Mouse (Mus musculus): ENCODE results near the gene Cldn7.

DNA sequence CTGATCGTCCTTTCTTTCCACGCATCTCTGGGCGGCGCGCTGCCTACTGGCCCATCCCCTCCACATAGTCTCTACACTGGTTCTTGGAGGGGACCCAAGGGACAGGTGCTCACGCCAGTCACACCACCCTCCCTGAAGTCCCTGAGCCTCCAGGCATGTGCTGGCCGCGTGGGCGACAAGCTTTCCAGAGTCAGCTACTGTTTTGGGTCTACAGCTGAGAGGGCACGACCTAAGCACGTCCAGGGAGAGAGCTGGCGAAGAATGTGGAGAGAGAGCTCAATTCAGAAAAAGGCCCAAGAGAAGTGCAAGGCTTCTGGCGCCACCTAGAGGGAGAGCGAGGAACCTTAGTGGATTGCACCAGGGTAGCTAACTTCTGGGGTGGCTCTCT lies 15.8 kb upstream of the Cldn7 start:
- TF ChIP-seq POLR2A (IDR thresholded peaks at IDR 0.05; ENCODE audit: insufficient read length, low read depth), result peak; percentile 13
- no peak for TF ChIP-seq TCF12 (IDR thresholded peaks at IDR 0.05; ENCODE audit: insufficient read depth, poor library complexity, severe bottlenecking)
- TF ChIP-seq CEBPB (IDR thresholded peaks at IDR 0.05; ENCODE audit: insufficient read depth, poor library complexity, severe bottlenecking), result no peak
- TF ChIP-seq USF1 (IDR thresholded peaks at IDR 0.05; ENCODE audit: low read depth), result no peak
- TF ChIP-seq TCF3 (IDR thresholded peaks at IDR 0.05; ENCODE audit: insufficient read length, low read depth), result peak; percentile 53
